Mouse (Mus musculus): Measurements from ENCODE around the gene AC131692.1.

- TF ChIP-seq CTCF (IDR thresholded peaks at IDR 0.05) (no peak), EP300 (IDR thresholded peaks at IDR 0.05) (no peak)
Observed at GRCm38 (mm10) chr19:6062418-6062817, 31.8 kb upstream of the AC131692.1 start.

Measured in lung, postnatal 0 days (tissue).